Mouse (Mus musculus) stomach, postnatal 0 days (tissue): ENCODE results near the gene Rnf10. TPM values are rescaled to one million over a fixed set of nuclear protein-coding genes. Genes with fewer than 3 reads are reported as not detected.

Experiments used
- ATAC-seq: fragments of 200-750 bp; cut with Nextera tagmentation; 2 replicates; pipeline ENCODE4 v1.8.0; 2017; ENCODE audit not compliant: low FRiP score, low TSS enrichment
- DNase-seq: peaks from one replicate; pipeline ENCODE4 v3.0.0-alpha.2; 2016; ENCODE audit warnings: low spot score
- H3K27ac ChIP-seq: fragments of 300-500 bp; sonication (generic); replicated peaks from 2 replicates; pipeline ENCODE4 v1.5.1; 2014; ENCODE audit warnings: mild to moderate bottlenecking, control low read depth
- H3K27me3 ChIP-seq: fragments of 300-500 bp; sonication (generic); 2 replicates; pipeline ENCODE4 v1.6.1; 2014; ENCODE audit warnings: low read length; ENCODE audit not compliant: control insufficient read depth, insufficient read depth
- H3K36me3 ChIP-seq: fragments of 300-500 bp; sonication (generic); 2 replicates; pipeline ENCODE4 v1.6.1; 2014; ENCODE audit warnings: low read length, mixed read lengths; ENCODE audit not compliant: control insufficient read depth, insufficient read depth
- H3K4me1 ChIP-seq: fragments of 300-500 bp; sonication (generic); replicated peaks from 2 replicates; pipeline ENCODE4 v1.6.1; 2014; ENCODE audit warnings: antibody characterized with exemption; ENCODE audit not compliant: control insufficient read depth, insufficient read depth
- H3K4me2 ChIP-seq: fragments of 300-500 bp; sonication (generic); replicated peaks from 2 replicates; pipeline ENCODE4 v1.6.1; 2014; ENCODE audit warnings: low read depth, mild to moderate bottlenecking, control low read depth, moderate library complexity
- H3K4me3 ChIP-seq: fragments of 300-500 bp; sonication (generic); 2 replicates; pipeline ENCODE4 v1.5.1; 2014; ENCODE audit warnings: low read depth, low read length, control low read depth
- H3K9ac ChIP-seq: fragments of 300-500 bp; sonication (generic); 2 replicates; pipeline ENCODE4 v1.6.1; 2014; ENCODE audit warnings: mild to moderate bottlenecking, low read length, control low read depth, mixed read lengths
- H3K9me3 ChIP-seq: fragments of 300-500 bp; sonication (generic); 2 replicates; pipeline ENCODE4 v1.6.1; 2016; ENCODE audit warnings: low read length; ENCODE audit not compliant: control insufficient read depth
- CTCF ChIP-seq: IDR thresholded peaks from 2 replicates; pipeline ENCODE4 v1.5.1; 2016; ENCODE audit warnings: antibody characterized with exemption, low read depth, mild to moderate bottlenecking, moderate library complexity
- EP300 ChIP-seq: optimal IDR thresholded peaks from 2 replicates; pipeline ENCODE3; 2016; ENCODE audit warnings: antibody characterized with exemption
- WGBS: fragments of 180-500 bp; shearing (Covaris S2); extraction: QIAGEN DNeasy Blood & Tissue Kit; methylation state at CpG from one replicate; pipeline ENCODE4 v1.1.7; 2014; 5-methylcytosine and 5-hydroxymethylcytosine counted together
- polyA plus RNA-seq: library from polyadenylated mRNA; unstranded; fragments of >200 nt; fragmentation: Nextera tagmentation; extraction: Ambion mirVana; gene quantifications from 2 replicates; pipeline ENCODE4 v1.2.1, GENCODE M21; 2015

Gene Rnf10
- polyA plus RNA-seq, 1 experiment from 2014 or later = 84.0 TPM

- Histone ChIP-seq H3K4me3 (peak overlapping the region; percentile 87), H3K4me1 (peaks cover 4% of the 10 kb centered on the region), H3K9me3 (no peaks in the 10 kb centered on the region), H3K36me3 (peaks cover 10% of the 10 kb centered on the region), H3K9ac (peak overlapping the region; percentile 82), H3K4me2 (peak overlapping the region; percentile 63), H3K27ac (peak overlapping the region; percentile 95), H3K27me3 (no peaks in the 10 kb centered on the region)
- DNase-seq (peak; percentile 78), ATAC-seq (peak; percentile 13)
- TF ChIP-seq CTCF (peak; percentile 69), EP300 (peak; percentile 3)
- WGBS = under 1% methylated on average over 46 of the region's 46 CpGs
These were observed 27.5 kb upstream of the Rnf10 start for GRCm38 (mm10) chr5:115300035-115300744.

DNA sequence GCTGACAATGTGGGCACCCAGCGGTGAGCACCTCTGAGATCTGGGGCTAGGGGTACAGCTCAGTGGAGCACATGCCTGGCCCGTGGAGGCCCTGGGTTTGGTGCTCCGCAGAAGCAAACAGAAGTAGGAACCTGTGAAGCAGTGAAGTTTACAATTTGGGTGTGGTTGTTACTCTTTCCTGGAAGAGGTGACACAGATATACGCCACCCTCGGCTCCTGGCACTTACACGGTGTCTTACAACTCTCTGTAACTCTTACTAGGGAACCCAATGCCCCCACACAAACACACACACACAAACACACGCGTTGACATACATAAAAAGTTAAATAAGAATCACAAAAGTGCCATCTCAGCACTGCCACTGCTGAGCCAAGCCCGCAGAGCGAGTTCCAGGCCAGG lies 23.6 kb upstream of the Rnf10 start:
- peak; percentile 45 for ATAC-seq
- Histone ChIP-seq H3K27ac (peak overlapping the region; percentile 79), H3K4me1 (peaks cover 2% of the 10 kb centered on the region; the same call in 1 of the 2 replicates), H3K36me3 (peaks cover 10% of the 10 kb centered on the region), H3K4me3 (no peak overlapping the region), H3K9ac (no peak overlapping the region), H3K9me3 (no peaks in the 10 kb centered on the region), H3K4me2 (no peak overlapping the region), H3K27me3 (no peaks in the 10 kb centered on the region)
- TF ChIP-seq CTCF = no peak
- no peak for TF ChIP-seq EP300
- WGBS = 44% methylated on average over 10 of the region's 10 CpGs
- DNase-seq = peak; percentile 66

GRCm38 (mm10) chr5:115294173-115294572 lies 21.5 kb upstream of the Rnf10 start:
- peaks cover 13% of the 10 kb centered on the region for H3K36me3 ChIP-seq
- no peaks in the 10 kb centered on the region for H3K9me3 ChIP-seq
- 92% methylated on average over 8 of the region's 8 CpGs for WGBS
- H3K9ac ChIP-seq = no peak overlapping the region
- no peak overlapping the region for H3K27ac ChIP-seq
- ATAC-seq = no peak
- H3K27me3 ChIP-seq = no peaks in the 10 kb centered on the region
- H3K4me3 ChIP-seq = no peak overlapping the region
- DNase-seq = no peak
- peaks cover 2% of the 10 kb centered on the region; the same call in 1 of the 2 replicates for H3K4me1 ChIP-seq
- H3K4me2 ChIP-seq = no peak overlapping the region
- peak; percentile 49 for TF ChIP-seq CTCF
- no peak for TF ChIP-seq EP300

- Histone ChIP-seq H3K36me3 (peaks cover 3% of the 10 kb centered on the region; the same call in 1 of the 2 replicates), H3K27me3 (no peaks in the 10 kb centered on the region), H3K4me2 (no peak overlapping the region), H3K9ac (no peak overlapping the region), H3K4me3 (no peak overlapping the region), H3K27ac (no peak overlapping the region), H3K4me1 (peaks cover 3% of the 10 kb centered on the region; the same call in 1 of the 2 replicates), H3K9me3 (no peaks in the 10 kb centered on the region)
- 81% methylated on average over 3 of the region's 3 CpGs for WGBS
- ATAC-seq = no peak
- TF ChIP-seq EP300 = no peak
- TF ChIP-seq CTCF = peak; percentile 64
- DNase-seq = no peak
These were observed 12.0 kb upstream of the Rnf10 start for GRCm38 (mm10) chr5:115284735-115285134.

GRCm38 (mm10) chr5:115280050-115280687 lies 7.5 kb upstream of the Rnf10 start:
- ATAC-seq = peak; percentile 31
- H3K27ac ChIP-seq = peak overlapping the region; percentile 13; the same call in 1 of the 2 replicates
- WGBS = 4% methylated on average over 17 of the region's 17 CpGs

More at GRCm38 (mm10) chr5:115280050-115280687, 7.5 kb upstream of the Rnf10 start:
- peaks cover 3% of the 10 kb centered on the region; the same call in 1 of the 2 replicates for H3K4me1 ChIP-seq
- TF ChIP-seq CTCF = no peak
- no peak for TF ChIP-seq EP300
- H3K27me3 ChIP-seq = no peaks in the 10 kb centered on the region
- peak overlapping the region; percentile 89 for H3K4me2 ChIP-seq
- H3K36me3 ChIP-seq = peaks cover 3% of the 10 kb centered on the region; the same call in 1 of the 2 replicates
- no peaks in the 10 kb centered on the region for H3K9me3 ChIP-seq
- H3K9ac ChIP-seq = peak overlapping the region; percentile 89
- peak; percentile 28 for DNase-seq
- peak overlapping the region; percentile 93 for H3K4me3 ChIP-seq
